Mouse (Mus musculus): ENCODE measurements around the gene Dmgdh.

DNA sequence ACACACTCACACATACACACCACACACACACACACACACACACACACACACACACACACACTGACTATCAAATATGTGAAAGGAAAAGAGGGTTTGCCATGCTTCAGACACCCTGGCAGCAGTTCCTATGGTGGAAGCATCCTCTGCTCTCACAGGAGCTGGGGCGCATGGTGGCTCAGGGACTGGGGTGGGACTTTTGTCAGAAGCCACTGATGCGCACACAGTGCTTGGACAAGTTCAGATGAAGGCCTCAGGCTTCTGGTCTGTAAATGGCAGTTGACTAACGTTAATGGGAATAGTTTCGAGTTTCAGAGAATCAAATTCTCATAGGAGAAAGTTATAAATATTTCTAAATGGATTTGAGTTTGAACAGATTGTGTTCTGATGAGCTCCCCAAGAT lies 11.0 kb downstream of the Dmgdh start:
- TF ChIP-seq GATA1 (IDR thresholded peaks at IDR 0.05; ENCODE audit: low read length): no peak
- no peak for TF ChIP-seq TAL1 (IDR thresholded peaks at IDR 0.05; ENCODE audit: low read length)
